Comparison of ENCODE assay signal across 16 mouse cellular contexts in genomic region chr11:42857687-42858086, GRCm38 (mm10).
DNase-seq lines count a peak whose midpoint lies in the region; ATAC-seq lines count a peak whose summit lies in the region.
"Had no signal": no experiment of that assay in that cellular context is flagged by ENCODE, and none has a peak within 500 bp of the region (broad histone marks: within the 10 kb centered on the region; RNA-seq: fewer than 3 reads in every experiment).

No protein-coding gene starts in this region.

- no peak for DNase-seq in frontal cortex, postnatal 10 days (ENCODE audit: low spot score in 2 of 2)
- DNase-seq in brain, embryonic 18.5 days (ENCODE audit: low read depth, low spot score): peak; percentile 24
- no peak for DNase-seq in layer of hippocampus, adult 8-10 months (ENCODE audit: low spot score in 2 of 2)
- DNase-seq in kidney, adult 9 months: no peak
- DNase-seq: adrenal gland, adult 2 months; adrenal gland, postnatal 10 days; adrenal gland, postnatal 25 days; cerebellum, adult 11 months; cerebellum, adult 18-20 months; cerebellum, adult 8-10 months; cerebellum, adult 9-11 months; cerebellum, postnatal 14 days; cerebellum, postnatal 36 days; embryo, embryonic 11 days had no signal

- ATAC-seq in frontal cortex, adult (ENCODE audit: low TSS enrichment): peak; percentile 93
- ATAC-seq: forebrain, embryonic 15.5 days had no signal
